ENCODE assay signal across 12 mouse cellular contexts in the genomic region with DNA sequence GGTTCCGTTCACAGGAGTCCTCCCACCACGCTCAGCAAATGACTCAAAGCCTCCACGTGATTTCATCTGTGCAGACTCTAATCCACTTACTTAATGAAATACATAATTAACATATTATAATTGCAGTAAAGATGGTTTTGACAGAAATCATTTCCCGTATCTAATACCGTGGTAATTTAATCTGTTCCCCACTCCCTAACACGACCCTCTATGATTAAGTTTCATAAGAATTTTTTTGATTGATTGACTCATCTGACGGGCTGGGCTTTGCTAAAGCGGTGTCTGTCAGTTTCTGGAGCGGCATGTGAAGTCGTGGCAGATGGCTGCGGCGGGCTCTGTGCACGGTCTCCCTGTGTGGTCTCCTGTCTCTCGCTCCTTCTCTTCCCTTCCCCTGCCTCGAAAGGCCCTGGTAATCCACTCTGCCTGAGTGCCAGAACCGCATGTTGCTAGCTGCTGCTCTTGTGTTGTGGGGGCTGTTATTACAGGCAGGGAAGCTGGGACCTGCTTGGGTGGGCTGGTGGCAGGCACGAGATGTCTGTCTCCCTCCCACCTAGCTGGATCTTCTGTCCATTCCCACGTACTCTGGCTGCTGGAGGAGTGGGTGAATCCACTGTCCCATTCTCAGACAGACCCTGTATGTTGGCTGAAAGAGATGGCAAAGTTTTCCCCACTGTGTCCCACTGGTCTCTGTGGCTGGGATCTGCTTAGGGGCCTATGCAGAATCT.
A peak's percentile ranks its signal among the peaks of the same experiment; 100 is the strongest.
DNase-seq lines count a peak whose midpoint lies in the region; ATAC-seq and TF ChIP-seq lines count a peak whose summit lies in the region.
"Had no signal": no experiment of that assay in that cellular context is flagged by ENCODE, and none has a peak within 500 bp of the region (broad histone marks: within the 10 kb centered on the region; RNA-seq: fewer than 3 reads in every experiment).

No protein-coding gene starts in this region.

- TF ChIP-seq EP300 in lung, postnatal 0 days (IDR thresholded peaks at IDR 0.05) = no peak

- DNase-seq in lung, embryonic 14.5 days = peak; percentile 70
- no peak for DNase-seq in lung, postnatal 0 days (ENCODE audit: low spot score)
- DNase-seq in hindbrain, embryonic 14.5 days (ENCODE audit: low spot score) = peak; percentile 58
- no peak for DNase-seq in kidney, adult 11 months
- no peak for DNase-seq in layer of hippocampus, adult 9-10 months (ENCODE audit: low spot score)
- DNase-seq: adrenal gland, postnatal 10 days; right cerebral cortex, postnatal 25 days had no signal

- no peak overlapping the region for H3K4me2 ChIP-seq in lung, embryonic 14.5 days
- H3K4me2 ChIP-seq in lung, postnatal 0 days (replicated peaks; ENCODE audit: low read depth, low read length) = no peak overlapping the region
- no peak overlapping the region for H3K4me2 ChIP-seq in embryonic facial prominence, embryonic 15.5 days (replicated peaks)
- no peak overlapping the region for H3K4me2 ChIP-seq in hindbrain, embryonic 14.5 days (replicated peaks)
- H3K4me2 ChIP-seq in neural tube, embryonic 15.5 days = no peak overlapping the region
- H3K4me2 ChIP-seq: heart, embryonic 15.5 days had no signal

- H3K4me1 ChIP-seq in lung, embryonic 14.5 days (ENCODE audit: insufficient read depth) = no peaks in the 10 kb centered on the region
- no peaks in the 10 kb centered on the region for H3K4me1 ChIP-seq in lung, postnatal 0 days (ENCODE audit: insufficient read depth, low read depth, low read length)
- peaks cover 23% of the 10 kb centered on the region; the same call in 1 of the 2 replicates for H3K4me1 ChIP-seq in embryonic facial prominence, embryonic 15.5 days
- H3K4me1 ChIP-seq in hindbrain, embryonic 14.5 days (replicated peaks; ENCODE audit: control insufficient read depth, insufficient read depth, low read length) = peaks cover 19% of the 10 kb centered on the region
- peaks cover 33% of the 10 kb centered on the region for H3K4me1 ChIP-seq in neural tube, embryonic 15.5 days
- H3K4me1 ChIP-seq: heart, embryonic 15.5 days had no signal

- ATAC-seq in lung, embryonic 14.5 days (ENCODE audit: insufficient read depth) = peak; percentile 80
- no peak for ATAC-seq in lung, postnatal 0 days
- ATAC-seq in embryonic facial prominence, embryonic 15.5 days (ENCODE audit: insufficient number of reproducible peaks, low FRiP score, low TSS enrichment, low read depth) = peak; percentile 61; the same call in 1 of the 2 replicates
- peak; percentile 61 for ATAC-seq in hindbrain, embryonic 14.5 days (ENCODE audit: low FRiP score)
- ATAC-seq in neural tube, embryonic 15.5 days (ENCODE audit: low FRiP score) = 0 out of 2 replicates have a peak, but pooled peaks have one; percentile 28

- H3K27me3 ChIP-seq in lung, embryonic 14.5 days (ENCODE audit: insufficient read depth, low read length) = no peaks in the 10 kb centered on the region
- H3K27me3 ChIP-seq in lung, postnatal 0 days (replicated peaks; ENCODE audit: insufficient read depth, low read length) = no peaks in the 10 kb centered on the region
- no peaks in the 10 kb centered on the region for H3K27me3 ChIP-seq in embryonic facial prominence, embryonic 15.5 days
- no peaks in the 10 kb centered on the region for H3K27me3 ChIP-seq in hindbrain, embryonic 14.5 days (ENCODE audit: control insufficient read depth, insufficient read depth, low read length)
- H3K27me3 ChIP-seq in neural tube, embryonic 15.5 days (replicated peaks) = no peaks in the 10 kb centered on the region
- H3K27me3 ChIP-seq: heart, embryonic 15.5 days had no signal

- 32% methylated on average over 18 of the region's 18 CpGs for WGBS in lung, embryonic 14.5 days
- 50% methylated on average over 18 of the region's 18 CpGs for WGBS in lung, postnatal 0 days
- 20% methylated on average over 18 of the region's 18 CpGs for WGBS in embryonic facial prominence, embryonic 15.5 days
- WGBS in hindbrain, embryonic 14.5 days = 26% methylated on average over 18 of the region's 18 CpGs
- 37% methylated on average over 18 of the region's 18 CpGs for WGBS in neural tube, embryonic 15.5 days

- H3K4me3 ChIP-seq in lung, embryonic 14.5 days (ENCODE audit: low read depth, low read length) = no peak overlapping the region
- H3K4me3 ChIP-seq in lung, postnatal 0 days (ENCODE audit: low read depth, low read length) = no peak overlapping the region
- H3K4me3 ChIP-seq in embryonic facial prominence, embryonic 15.5 days (replicated peaks) = no peak overlapping the region
- H3K4me3 ChIP-seq in hindbrain, embryonic 14.5 days (replicated peaks; ENCODE audit: low read length) = no peak overlapping the region
- H3K4me3 ChIP-seq in neural tube, embryonic 15.5 days (replicated peaks) = no peak overlapping the region
- H3K4me3 ChIP-seq: heart, embryonic 15.5 days; layer of hippocampus, adult 2 months had no signal

- H3K9me3 ChIP-seq in lung, embryonic 14.5 days (ENCODE audit: low read depth, low read length) = no peaks in the 10 kb centered on the region
- H3K9me3 ChIP-seq in lung, postnatal 0 days (ENCODE audit: low read length) = no peaks in the 10 kb centered on the region
- H3K9me3 ChIP-seq in embryonic facial prominence, embryonic 15.5 days (replicated peaks) = no peaks in the 10 kb centered on the region
- H3K9me3 ChIP-seq in hindbrain, embryonic 14.5 days (ENCODE audit: control insufficient read depth, low read length) = no peaks in the 10 kb centered on the region
- H3K9me3 ChIP-seq in neural tube, embryonic 15.5 days (replicated peaks) = no peaks in the 10 kb centered on the region

- no peak for TF ChIP-seq CTCF in lung, embryonic 14.5 days (IDR thresholded peaks at IDR 0.05; ENCODE audit: low read depth)
- no peak for TF ChIP-seq CTCF in lung, postnatal 0 days (IDR thresholded peaks at IDR 0.05)

- H3K9ac ChIP-seq in lung, embryonic 14.5 days = no peak overlapping the region
- no peak overlapping the region for H3K9ac ChIP-seq in lung, postnatal 0 days (replicated peaks; ENCODE audit: low read depth)
- H3K9ac ChIP-seq in embryonic facial prominence, embryonic 15.5 days = no peak overlapping the region
- H3K9ac ChIP-seq in hindbrain, embryonic 14.5 days = no peak overlapping the region
- H3K9ac ChIP-seq in neural tube, embryonic 15.5 days (replicated peaks) = no peak overlapping the region
- H3K9ac ChIP-seq: heart, embryonic 15.5 days had no signal

- no peaks in the 10 kb centered on the region for H3K36me3 ChIP-seq in lung, embryonic 14.5 days (ENCODE audit: insufficient read depth)
- no peaks in the 10 kb centered on the region for H3K36me3 ChIP-seq in lung, postnatal 0 days (ENCODE audit: insufficient read depth, low read length)
- H3K36me3 ChIP-seq in embryonic facial prominence, embryonic 15.5 days = no peaks in the 10 kb centered on the region
- no peaks in the 10 kb centered on the region for H3K36me3 ChIP-seq in hindbrain, embryonic 14.5 days (replicated peaks; ENCODE audit: control insufficient read depth, insufficient read depth)
- H3K36me3 ChIP-seq in neural tube, embryonic 15.5 days = no peaks in the 10 kb centered on the region
- H3K36me3 ChIP-seq: G1E; heart, embryonic 15.5 days had no signal

- no peak overlapping the region for H3K27ac ChIP-seq in lung, embryonic 14.5 days (ENCODE audit: low read depth)
- no peak overlapping the region for H3K27ac ChIP-seq in lung, postnatal 0 days (ENCODE audit: low read length)
- H3K27ac ChIP-seq in embryonic facial prominence, embryonic 15.5 days (replicated peaks) = 0 out of 2 replicates have a peak overlapping the region, but pooled peaks have one; percentile 3
- H3K27ac ChIP-seq in hindbrain, embryonic 14.5 days = no peak overlapping the region
- H3K27ac ChIP-seq in neural tube, embryonic 15.5 days (replicated peaks) = peak overlapping the region; percentile 60
- H3K27ac ChIP-seq: heart, embryonic 15.5 days; layer of hippocampus, adult 2 months had no signal

Comparison
In these comparisons a context has a peak if more than half of its experiments do, and no peak if none do; other contexts are left out.
1. DNase-seq: peak in lung, embryonic 14.5 days (single experiment) and hindbrain, embryonic 14.5 days (single experiment); none in lung, postnatal 0 days (single experiment), kidney, adult 11 months (single experiment) and layer of hippocampus, adult 9-10 months (single experiment).
2. H3K27ac ChIP-seq: peak in embryonic facial prominence, embryonic 15.5 days (single experiment) and neural tube, embryonic 15.5 days (single experiment); none in lung, embryonic 14.5 days (single experiment), lung, postnatal 0 days (single experiment) and hindbrain, embryonic 14.5 days (single experiment).